Mouse (Mus musculus) stomach, postnatal 0 days (tissue): ENCODE measurements around the gene Tubal3.

Experiments used
- CTCF ChIP-seq: IDR thresholded peaks from 2 replicates; pipeline ENCODE4 v1.5.1; 2016; ENCODE audit warnings: antibody characterized with exemption, low read depth, mild to moderate bottlenecking, moderate library complexity
- EP300 ChIP-seq: optimal IDR thresholded peaks from 2 replicates; pipeline ENCODE3; 2016; ENCODE audit warnings: antibody characterized with exemption

- TF ChIP-seq CTCF (peak; percentile 20; the same call in 1 of the 2 replicates), EP300 (no peak)
These were observed 31.4 kb downstream of the Tubal3 start for GRCm38 (mm10) chr13:3949477-3949876.
